Mouse (Mus musculus): ENCODE data around the gene Lmod3. TPM values are rescaled to one million over a fixed set of nuclear protein-coding genes. Genes with fewer than 3 reads are reported as not detected.

The Lmod3 gene
- not detected for polyA plus RNA-seq (2014; fragmentation: Illumina TruSeq; extraction: RNeasy Lipid Tissue Mini Kit (QIAGEN cat#74804); ENCODE audit: low read depth, low replicate concordance)

DNA sequence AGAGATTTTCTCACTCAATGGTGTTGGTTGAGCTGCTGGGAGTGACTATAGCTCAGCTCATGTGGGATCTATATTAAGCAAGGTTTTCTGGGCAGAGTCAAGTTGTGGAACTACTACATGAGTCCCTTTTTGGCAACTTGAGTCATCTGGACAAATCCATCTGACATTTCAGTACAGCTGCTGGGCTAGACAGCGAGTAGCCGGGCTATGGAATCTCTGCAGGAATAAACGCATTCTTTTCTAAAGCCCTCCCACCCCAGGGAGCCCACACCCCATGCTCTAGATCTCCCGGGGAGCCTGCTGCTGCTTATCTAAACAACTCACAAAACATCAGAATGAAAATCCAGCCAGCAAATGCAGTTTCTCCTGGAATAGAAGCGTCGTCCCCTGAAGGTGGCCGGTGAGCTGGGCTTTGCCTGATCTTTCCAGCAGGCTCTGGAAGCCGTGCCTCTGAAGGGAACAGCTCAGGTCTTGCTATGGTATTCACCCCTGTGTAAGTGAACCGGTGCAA lies at the start of gene Lmod3:
TSS of gene Lmod3 (minus strand) at position 49 of the 511 bp plus-strand sequence.

DNA sequence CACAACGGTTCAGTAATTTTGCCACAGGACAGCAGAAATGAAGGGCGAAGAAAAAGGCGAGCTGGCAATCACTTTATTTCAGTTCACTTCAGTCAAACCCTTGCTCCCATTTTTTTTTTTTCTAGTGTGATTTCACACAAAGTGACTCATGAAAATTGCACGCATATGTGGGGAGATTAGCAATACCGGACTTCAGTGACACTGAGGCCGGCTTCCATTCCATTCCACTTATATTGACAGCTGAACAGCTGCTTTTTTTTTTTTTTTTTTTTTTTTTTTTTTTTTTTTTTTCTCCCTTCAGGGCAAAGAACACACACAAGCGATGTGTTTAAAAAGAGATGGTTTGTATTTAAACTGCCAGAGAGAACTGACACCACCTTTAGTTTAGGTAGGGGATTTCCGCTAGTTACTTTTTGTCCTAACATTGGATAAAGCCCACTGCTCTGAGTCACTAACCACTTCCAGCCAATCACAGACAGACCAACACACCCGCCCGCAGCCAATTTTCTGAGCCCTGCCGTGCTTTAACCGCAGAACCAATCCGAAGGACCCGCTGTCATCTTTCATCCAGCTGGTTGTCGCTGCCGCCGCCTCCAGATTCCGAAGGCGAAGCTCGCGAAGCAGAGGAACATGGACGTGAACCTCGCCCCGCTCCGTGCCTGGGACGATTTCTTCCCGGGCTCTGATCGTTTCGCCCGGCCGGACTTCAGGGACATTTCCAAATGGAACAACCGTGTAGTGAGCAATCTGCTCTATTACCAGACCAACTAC lies 42.2 kb downstream of the Lmod3 start, which contains the start of gene Arl6ip5:
TSS of gene Arl6ip5 (plus strand) at position 499 of the 771 bp plus-strand sequence.

DNA sequence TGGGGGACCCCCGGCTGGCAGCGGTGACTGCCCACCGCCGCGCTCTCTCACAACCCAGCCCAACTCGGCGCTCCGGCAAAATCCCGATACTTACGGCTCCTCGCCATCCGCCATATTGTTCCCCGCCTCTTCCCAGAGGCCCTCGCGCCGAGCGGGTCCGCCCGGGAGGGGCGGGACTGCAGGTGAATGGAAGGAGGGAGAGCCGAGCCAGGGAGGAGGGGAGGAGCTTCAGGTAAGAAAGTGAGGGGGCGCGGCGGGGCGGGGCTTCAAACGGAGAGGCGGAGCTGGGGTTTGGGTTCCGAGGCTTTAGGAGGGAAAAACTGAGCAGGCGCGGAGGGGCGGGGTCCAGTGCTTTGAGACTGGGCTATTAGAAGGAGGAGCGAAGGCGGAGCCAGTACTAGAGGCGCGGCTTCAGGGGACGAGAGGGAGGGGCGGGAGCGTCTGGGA lies 47.1 kb downstream of the Lmod3 start, which contains the start of gene Uba3:
TSS of gene Uba3 (minus strand) at position 209 of the 447 bp plus-strand sequence.

Other genes starting within 250 kb of the Lmod3 start
- gene Fam19a4, start 192.3 kb downstream of the Lmod3 start, polyA plus RNA-seq (2014; fragmentation: Illumina TruSeq; extraction: RNeasy Lipid Tissue Mini Kit (QIAGEN cat#74804); ENCODE audit: low read depth, low replicate concordance), result 1.8 TPM
- gene Eogt, start 103.6 kb downstream of the Lmod3 start, polyA plus RNA-seq (2014; fragmentation: Illumina TruSeq; extraction: RNeasy Lipid Tissue Mini Kit (QIAGEN cat#74804); ENCODE audit: low read depth, low replicate concordance), result 4.3 TPM
- 292 TPM for gene Tmf1, start 73.6 kb downstream of the Lmod3 start, polyA plus RNA-seq (2014; fragmentation: Illumina TruSeq; extraction: RNeasy Lipid Tissue Mini Kit (QIAGEN cat#74804); ENCODE audit: low read depth, low replicate concordance)
- 89.0 TPM for gene Uba3, start 47.1 kb downstream of the Lmod3 start, polyA plus RNA-seq (2014; fragmentation: Illumina TruSeq; extraction: RNeasy Lipid Tissue Mini Kit (QIAGEN cat#74804); ENCODE audit: low read depth, low replicate concordance)
- 8.0 TPM for gene Arl6ip5, start 42.1 kb downstream of the Lmod3 start, polyA plus RNA-seq (2014; fragmentation: Illumina TruSeq; extraction: RNeasy Lipid Tissue Mini Kit (QIAGEN cat#74804); ENCODE audit: low read depth, low replicate concordance)

Measured in testis, adult 10 weeks (tissue).